9 mouse cellular contexts compared by ENCODE assay signal in the genomic region with DNA sequence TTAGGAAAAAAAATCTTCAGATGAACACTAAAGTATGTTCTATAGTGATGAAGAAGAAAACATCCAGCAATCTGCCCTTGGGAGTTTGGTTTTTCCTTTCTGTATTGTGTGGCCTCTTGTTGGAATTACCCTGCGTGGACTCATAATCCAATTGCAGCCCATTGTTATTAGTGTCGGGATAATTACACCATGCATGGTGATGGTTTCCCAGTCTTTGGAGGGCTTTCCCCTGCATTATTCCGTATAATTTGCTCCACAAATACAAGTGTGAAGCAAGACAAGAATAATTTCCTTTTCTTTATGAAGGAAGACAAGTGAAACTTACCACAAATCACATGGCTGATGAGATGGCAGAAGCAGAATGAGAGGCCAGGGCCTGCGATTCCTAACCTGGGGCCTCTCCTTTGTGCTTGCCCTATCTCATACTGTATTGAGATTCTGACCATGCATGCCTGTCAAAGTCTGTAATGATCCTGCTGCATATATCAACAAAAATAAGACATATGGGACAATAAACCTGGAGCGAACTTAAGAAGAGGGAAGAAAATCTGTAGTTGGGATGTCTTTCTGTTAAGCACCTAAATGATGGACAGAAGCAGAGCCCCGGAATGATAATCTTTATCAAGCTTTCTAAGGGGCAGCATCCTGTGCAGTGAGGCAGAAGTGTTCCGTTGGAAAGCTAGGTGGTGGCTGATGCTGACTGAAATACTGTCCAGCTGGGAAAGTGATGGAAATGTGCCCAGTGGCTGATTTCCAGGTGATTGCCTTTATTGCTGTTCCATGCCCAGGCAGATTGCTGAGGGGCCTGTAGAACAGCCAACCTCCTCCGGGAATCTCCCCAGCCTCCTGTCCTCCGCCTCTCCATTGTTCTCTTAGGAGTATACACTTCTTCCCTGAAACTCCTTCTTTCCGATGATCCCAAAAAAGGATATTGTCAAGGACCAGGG.
A peak's percentile ranks its signal among the peaks of the same experiment; 100 is the strongest.
DNase-seq lines count a peak whose midpoint lies in the region; ATAC-seq and TF ChIP-seq lines count a peak whose summit lies in the region.
"Had no signal": no experiment of that assay in that cellular context is flagged by ENCODE, and none has a peak within 500 bp of the region (broad histone marks: within the 10 kb centered on the region; RNA-seq: fewer than 3 reads in every experiment).

No protein-coding gene starts in this region.

- intact Hi-C loops in gastrocnemius, postnatal 36 days (cut with DNase I): no loop called here

- TF ChIP-seq POLR2A in kidney, adult 2 months (IDR thresholded peaks at IDR 0.05; ENCODE audit: low read depth, low read length): no peak

- no peak overlapping the region for H3K4me3 ChIP-seq in intestine, postnatal 0 days (ENCODE audit: low read depth, low read length)
- H3K4me3 ChIP-seq in kidney, adult 2 months (ENCODE audit: insufficient read depth, low read depth, low read length): no peak overlapping the region

- ATAC-seq in intestine, postnatal 0 days: no peak

- H3K9ac ChIP-seq in intestine, postnatal 0 days (ENCODE audit: low read depth, low read length): no peak overlapping the region

- no peaks in the 10 kb centered on the region for H3K9me3 ChIP-seq in intestine, postnatal 0 days (ENCODE audit: control insufficient read depth)

- TF ChIP-seq CTCF in intestine, postnatal 0 days (IDR thresholded peaks at IDR 0.05; ENCODE audit: low read depth): no peak
- TF ChIP-seq CTCF in kidney, adult 2 months (conservative IDR thresholded peaks at IDR 0.05; ENCODE audit: insufficient read depth, insufficient read length, low read depth, low read length): no peak

- H3K4me1 ChIP-seq in intestine, postnatal 0 days (replicated peaks; ENCODE audit: control insufficient read depth, insufficient read depth, low read length): no peaks in the 10 kb centered on the region
- 0 out of 2 replicates have a peak, but pooled peaks cover 2% of the 10 kb centered on the region for H3K4me1 ChIP-seq in kidney, adult 2 months (ENCODE audit: control insufficient read depth, insufficient read depth, low read length)

- no peak overlapping the region for H3K27ac ChIP-seq in intestine, postnatal 0 days (ENCODE audit: low read depth, low read length)
- H3K27ac ChIP-seq in kidney, adult 2 months (ENCODE audit: insufficient read depth, low read depth, low read length): no peak overlapping the region

- no peak overlapping the region for H3K4me2 ChIP-seq in intestine, postnatal 0 days (replicated peaks; ENCODE audit: low read depth)

- peak; percentile 62 to 72 for DNase-seq in layer of hippocampus, postnatal 10 days (ENCODE audit: low spot score in 2 of 2)
- DNase-seq in layer of hippocampus, adult 18-20 months (ENCODE audit: low spot score in 2 of 2): no peak
- peak; percentile 19 to 35 for DNase-seq in adrenal gland, postnatal 36 days
- DNase-seq in cerebellum, adult 18-20 months: peak; percentile 67 to 71
- DNase-seq in gastrocnemius, postnatal 36 days: peak; percentile 12 to 21
- no peak for DNase-seq in left cerebral cortex, adult 9 months (ENCODE audit: low spot score in 2 of 2)
- DNase-seq in kidney, adult 2 months: no peak
- DNase-seq: lung, postnatal 10 days had no signal

- no peaks in the 10 kb centered on the region for H3K36me3 ChIP-seq in intestine, postnatal 0 days (ENCODE audit: control insufficient read depth, insufficient read depth)
- H3K36me3 ChIP-seq in kidney, adult 2 months (ENCODE audit: control insufficient read depth, insufficient read depth, low read length): no peaks in the 10 kb centered on the region

- H3K27me3 ChIP-seq in intestine, postnatal 0 days (replicated peaks; ENCODE audit: control insufficient read depth, insufficient read depth, low read length): no peaks in the 10 kb centered on the region
- no peaks in the 10 kb centered on the region for H3K27me3 ChIP-seq in kidney, adult 2 months (replicated peaks; ENCODE audit: control insufficient read depth, insufficient read depth, low read length)

- WGBS in intestine, postnatal 0 days: 83% methylated on average over 10 of the region's 10 CpGs
- 84% methylated on average over 10 of the region's 10 CpGs for WGBS in kidney, adult 2 months

Comparison
In these comparisons a context has a peak if more than half of its experiments do, and no peak if none do; other contexts are left out.
1. DNase-seq: peak in layer of hippocampus, postnatal 10 days (2 of 2), adrenal gland, postnatal 36 days (2 of 2), cerebellum, adult 18-20 months (2 of 2) and gastrocnemius, postnatal 36 days (2 of 2); none in layer of hippocampus, adult 18-20 months (0 of 2), left cerebral cortex, adult 9 months (0 of 2) and kidney, adult 2 months (single experiment).